Mouse (Mus musculus): ENCODE results near the gene Gm21974. TPM values are rescaled to one million over a fixed set of nuclear protein-coding genes. Genes with fewer than 3 reads are reported as not detected.
A peak's percentile ranks its signal among the peaks of the same experiment; 100 is the strongest.
"Not testable (repeated sequence)": the region's sequence is repeated elsewhere in the genome, so short reads cannot be mapped to it uniquely, and the experiment has no call there.

The Gm21974 gene
- polyA plus RNA-seq, 1 experiment from 2014 or later, result not detected

- peak overlapping the region; percentile 67 for H3K4me3 ChIP-seq (replicated peaks)
- not testable (repeated sequence) for H3K9me3 ChIP-seq (replicated peaks); H3K27me3 ChIP-seq; ATAC-seq (ENCODE audit: insufficient read depth)
- 56% methylated on average over 7 of the region's 7 CpGs for WGBS (ENCODE audit: insufficient replicate concordance)
- H3K36me3 ChIP-seq (replicated peaks), result peaks cover 20% of the 10 kb centered on the region
- H3K9ac ChIP-seq, result 0 out of 2 replicates have a peak overlapping the region, but pooled peaks have one; percentile 15
- H3K27ac ChIP-seq (replicated peaks), result peak overlapping the region; percentile 86
- H3K4me2 ChIP-seq, result peak overlapping the region; percentile 92
- peaks cover 62% of the 10 kb centered on the region for H3K4me1 ChIP-seq (replicated peaks)
These were observed 637 bp upstream of the Gm21974 start for GRCm38 (mm10) chr7:127895891-127896290.

- Histone ChIP-seq H3K9me3 (replicated peaks) (no peaks in the 10 kb centered on the region), H3K4me2 (peak overlapping the region; percentile 92), H3K27ac (replicated peaks) (peak overlapping the region; percentile 86), H3K9ac (peak overlapping the region; percentile 65; the same call in 1 of the 2 replicates), H3K27me3 (no peaks in the 10 kb centered on the region), H3K4me3 (replicated peaks) (peak overlapping the region; percentile 67), H3K4me1 (replicated peaks) (peaks cover 48% of the 10 kb centered on the region), H3K36me3 (replicated peaks) (peaks cover 30% of the 10 kb centered on the region)
- no peak for ATAC-seq (ENCODE audit: insufficient read depth)
- WGBS (ENCODE audit: insufficient replicate concordance), result 77% methylated on average over 5 of the region's 5 CpGs
These were observed 774 bp downstream of the Gm21974 start for GRCm38 (mm10) chr7:127894480-127894879.

GRCm38 (mm10) chr7:127890798-127891197, 4.5 kb downstream of the Gm21974 start, which contains the start of gene Prss53:
Prss53 (minus strand) TSS chr7:127890970.
- H3K36me3 ChIP-seq (replicated peaks), result peaks cover 66% of the 10 kb centered on the region
- no peaks in the 10 kb centered on the region for H3K9me3 ChIP-seq (replicated peaks)
- 57% methylated on average over 4 of the region's 4 CpGs for WGBS (ENCODE audit: insufficient replicate concordance)
- no peak within 1 kb of the TSS for H3K27ac ChIP-seq (replicated peaks)
- H3K9ac ChIP-seq, result no peak within 1 kb of the TSS
- H3K4me1 ChIP-seq (replicated peaks), result peaks cover 23% of the 10 kb centered on the region
- no peak for ATAC-seq (ENCODE audit: insufficient read depth)
- no peak within 1 kb of the TSS for H3K4me3 ChIP-seq (replicated peaks)
- no peaks in the 10 kb centered on the region for H3K27me3 ChIP-seq
- H3K4me2 ChIP-seq, result no peak within 1 kb of the TSS

- Histone ChIP-seq H3K4me3 (replicated peaks) (no peak overlapping the region), H3K4me2 (no peak overlapping the region), H3K4me1 (replicated peaks) (peaks cover 11% of the 10 kb centered on the region; the same call in 1 of the 2 replicates), H3K36me3 (replicated peaks) (peaks cover 83% of the 10 kb centered on the region), H3K9ac (no peak overlapping the region), H3K9me3 (replicated peaks) (no peaks in the 10 kb centered on the region), H3K27me3 (no peaks in the 10 kb centered on the region), H3K27ac (replicated peaks) (no peak overlapping the region)
- ATAC-seq (ENCODE audit: insufficient read depth), result no peak
- 50% methylated on average over 3 of the region's 3 CpGs for WGBS (ENCODE audit: insufficient replicate concordance)
These were observed 6.4 kb downstream of the Gm21974 start for GRCm38 (mm10) chr7:127888821-127889220.

GRCm38 (mm10) chr7:127887781-127888180, 7.5 kb downstream of the Gm21974 start:
- no peak overlapping the region for H3K4me2 ChIP-seq
- peaks cover 14% of the 10 kb centered on the region; the same call in 1 of the 2 replicates for H3K4me1 ChIP-seq (replicated peaks)
- WGBS (ENCODE audit: insufficient replicate concordance), result 76% methylated on average over 3 of the region's 3 CpGs
- H3K36me3 ChIP-seq (replicated peaks), result peaks cover 83% of the 10 kb centered on the region
- H3K27ac ChIP-seq (replicated peaks), result no peak overlapping the region
- H3K9me3 ChIP-seq (replicated peaks), result no peaks in the 10 kb centered on the region
- no peak overlapping the region for H3K4me3 ChIP-seq (replicated peaks)
- H3K27me3 ChIP-seq, result no peaks in the 10 kb centered on the region
- no peak for ATAC-seq (ENCODE audit: insufficient read depth)
- H3K9ac ChIP-seq, result no peak overlapping the region

- no peak overlapping the region for H3K9ac ChIP-seq
- peaks cover 83% of the 10 kb centered on the region for H3K36me3 ChIP-seq (replicated peaks)
- no peaks in the 10 kb centered on the region for H3K27me3 ChIP-seq
- peaks cover 14% of the 10 kb centered on the region; the same call in 1 of the 2 replicates for H3K4me1 ChIP-seq (replicated peaks)
- ATAC-seq (ENCODE audit: insufficient read depth), result no peak
- no peak overlapping the region for H3K4me2 ChIP-seq
- 81% methylated on average over 8 of the region's 8 CpGs for WGBS (ENCODE audit: insufficient replicate concordance)
- 0 out of 2 replicates have a peak, but pooled peaks cover 3% of the 10 kb centered on the region for H3K9me3 ChIP-seq (replicated peaks)
- H3K4me3 ChIP-seq (replicated peaks), result no peak overlapping the region
- H3K27ac ChIP-seq (replicated peaks), result no peak overlapping the region
These were observed 8.1 kb downstream of the Gm21974 start for GRCm38 (mm10) chr7:127887191-127887590.

- 81% methylated on average over 6 of the region's 6 CpGs for WGBS (ENCODE audit: insufficient replicate concordance)
- no peaks in the 10 kb centered on the region for H3K27me3 ChIP-seq
- H3K4me3 ChIP-seq (replicated peaks), result no peak overlapping the region
- H3K4me1 ChIP-seq (replicated peaks), result peaks cover 14% of the 10 kb centered on the region; the same call in 1 of the 2 replicates
- H3K9ac ChIP-seq, result no peak overlapping the region
- H3K36me3 ChIP-seq (replicated peaks), result peaks cover 88% of the 10 kb centered on the region
- ATAC-seq (ENCODE audit: insufficient read depth), result no peak
- H3K9me3 ChIP-seq (replicated peaks), result 0 out of 2 replicates have a peak, but pooled peaks cover 6% of the 10 kb centered on the region
- H3K4me2 ChIP-seq, result no peak overlapping the region
- no peak overlapping the region for H3K27ac ChIP-seq (replicated peaks)
These were observed 8.7 kb downstream of the Gm21974 start for GRCm38 (mm10) chr7:127886551-127886950.

GRCm38 (mm10) chr7:127885951-127886350, 9.3 kb downstream of the Gm21974 start:
- peaks cover 94% of the 10 kb centered on the region for H3K36me3 ChIP-seq (replicated peaks)
- H3K4me3 ChIP-seq (replicated peaks), result no peak overlapping the region
- H3K4me1 ChIP-seq (replicated peaks), result peaks cover 14% of the 10 kb centered on the region; the same call in 1 of the 2 replicates
- no peak for ATAC-seq (ENCODE audit: insufficient read depth)
- 40% methylated on average over 6 of the region's 6 CpGs for WGBS (ENCODE audit: insufficient replicate concordance)
- no peak overlapping the region for H3K4me2 ChIP-seq
- no peak overlapping the region for H3K9ac ChIP-seq
- H3K27ac ChIP-seq (replicated peaks), result no peak overlapping the region
- no peaks in the 10 kb centered on the region for H3K27me3 ChIP-seq
- peaks cover 10% of the 10 kb centered on the region; the same call in 1 of the 2 replicates for H3K9me3 ChIP-seq (replicated peaks)

- Histone ChIP-seq H3K27me3 (no peaks in the 10 kb centered on the region), H3K4me3 (replicated peaks) (no peak overlapping the region), H3K27ac (replicated peaks) (no peak overlapping the region), H3K9ac (no peak overlapping the region), H3K9me3 (replicated peaks) (peaks cover 33% of the 10 kb centered on the region), H3K4me1 (replicated peaks) (peaks cover 25% of the 10 kb centered on the region), H3K36me3 (replicated peaks) (peaks cover 78% of the 10 kb centered on the region), H3K4me2 (no peak overlapping the region)
- 85% methylated on average over 12 of the region's 12 CpGs for WGBS (ENCODE audit: insufficient replicate concordance)
- ATAC-seq (ENCODE audit: insufficient read depth), result no peak
These were observed 14.8 kb downstream of the Gm21974 start for GRCm38 (mm10) chr7:127880431-127880830.

- H3K9me3 ChIP-seq (replicated peaks), result peaks cover 33% of the 10 kb centered on the region
- no peak overlapping the region for H3K4me2 ChIP-seq
- no peak overlapping the region for H3K4me3 ChIP-seq (replicated peaks)
- WGBS (ENCODE audit: insufficient replicate concordance), result 91% methylated on average over 9 of the region's 9 CpGs
- ATAC-seq (ENCODE audit: insufficient read depth), result no peak
- H3K27ac ChIP-seq (replicated peaks), result no peak overlapping the region
- no peak overlapping the region for H3K9ac ChIP-seq
- peaks cover 32% of the 10 kb centered on the region for H3K4me1 ChIP-seq (replicated peaks)
- peaks cover 68% of the 10 kb centered on the region for H3K36me3 ChIP-seq (replicated peaks)
- H3K27me3 ChIP-seq, result no peaks in the 10 kb centered on the region
These were observed 16.0 kb downstream of the Gm21974 start for GRCm38 (mm10) chr7:127879301-127879700.

GRCm38 (mm10) chr7:127876467-127877348, 18.5 kb downstream of the Gm21974 start, which contains the start of gene Zfp668:
Zfp668 (minus strand) TSS chr7:127876828.
- Histone ChIP-seq H3K4me2 (peak within 1 kb of the TSS; percentile 80), H3K4me3 (replicated peaks) (peak within 1 kb of the TSS; percentile 82), H3K27me3 (no peaks in the 10 kb centered on the region), H3K27ac (replicated peaks) (peak within 1 kb of the TSS; percentile 92), H3K4me1 (replicated peaks) (peaks cover 36% of the 10 kb centered on the region), H3K36me3 (replicated peaks) (peaks cover 51% of the 10 kb centered on the region), H3K9ac (peak within 1 kb of the TSS; percentile 88), H3K9me3 (replicated peaks) (peaks cover 28% of the 10 kb centered on the region)
- WGBS (ENCODE audit: insufficient replicate concordance), result under 1% methylated on average over 60 of the region's 60 CpGs
- ATAC-seq (ENCODE audit: insufficient read depth), result peak; percentile 75
